Mouse (Mus musculus): ENCODE measurements at regions not wholly inside any gene's neighbourhood (a gene's known extent, or its start where the extent isn't known, plus 50 kb on each side); places are given as distances from the start of the nearest gene placed in this dataset.

DNA sequence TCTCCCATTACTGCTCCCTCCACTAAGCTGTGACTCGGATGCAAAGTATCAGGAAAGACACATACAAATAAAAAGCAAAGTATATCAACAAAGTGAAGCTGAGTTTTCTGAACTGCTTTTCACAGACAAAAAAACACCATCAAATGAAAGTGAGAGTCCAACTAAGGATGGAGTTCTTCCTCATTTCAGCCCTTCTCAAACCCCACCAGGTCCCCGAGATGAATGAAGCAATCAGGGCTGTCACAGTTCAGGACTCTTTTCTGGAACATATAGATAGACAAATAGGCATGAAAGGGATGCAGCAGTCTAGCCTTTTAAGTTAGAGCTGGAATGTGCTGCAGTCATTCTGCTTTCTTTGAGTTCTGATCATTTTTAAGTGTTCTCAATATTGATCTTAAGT lies 142.6 kb downstream of the Fzd1 start:
- ATAC-seq (ENCODE audit: poor library complexity, severe bottlenecking): peak; percentile 86

DNA sequence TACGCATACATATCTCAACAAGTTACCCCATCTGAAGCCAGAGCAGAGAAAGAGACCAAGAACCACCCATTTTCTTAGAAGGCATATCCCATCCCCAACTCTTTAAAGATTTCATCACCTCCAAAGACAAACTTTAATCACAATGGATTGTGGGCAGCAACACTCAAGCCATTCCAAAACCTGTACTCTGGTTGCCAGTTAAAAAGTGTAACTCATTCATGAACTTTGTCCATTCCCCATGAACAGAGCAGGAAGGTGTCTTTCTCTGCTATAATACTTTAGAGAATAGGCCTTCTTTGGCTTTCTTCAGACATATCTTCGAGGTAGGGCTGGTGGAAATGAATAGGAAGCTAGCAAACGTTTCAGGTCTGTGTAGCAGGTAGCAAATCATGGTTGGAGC lies 160.4 kb downstream of the Fzd1 start:
- ATAC-seq (ENCODE audit: poor library complexity, severe bottlenecking): no peak

DNA sequence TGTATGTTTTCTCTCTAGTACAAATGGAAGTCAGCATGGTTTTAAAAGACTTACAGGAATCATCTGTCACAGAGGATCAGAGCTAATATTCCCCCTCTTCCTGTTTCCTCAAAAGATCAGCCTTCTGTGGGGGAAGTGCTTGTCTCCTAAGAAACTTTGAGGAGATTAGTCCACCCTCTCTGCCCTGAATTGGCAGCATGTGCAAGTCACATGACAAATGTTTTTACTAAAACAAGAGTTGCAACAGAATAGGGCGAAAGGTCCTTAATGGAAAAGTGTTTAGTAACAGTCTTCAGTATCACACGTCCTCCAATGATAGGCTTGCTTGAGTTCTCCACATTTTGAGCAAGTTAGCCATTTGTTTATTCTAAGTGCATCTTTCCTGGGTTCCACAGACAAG lies 162.8 kb downstream of the Fzd1 start:
- peak; percentile 40; the same call in 1 of the 2 replicates for ATAC-seq (ENCODE audit: poor library complexity, severe bottlenecking)

DNA sequence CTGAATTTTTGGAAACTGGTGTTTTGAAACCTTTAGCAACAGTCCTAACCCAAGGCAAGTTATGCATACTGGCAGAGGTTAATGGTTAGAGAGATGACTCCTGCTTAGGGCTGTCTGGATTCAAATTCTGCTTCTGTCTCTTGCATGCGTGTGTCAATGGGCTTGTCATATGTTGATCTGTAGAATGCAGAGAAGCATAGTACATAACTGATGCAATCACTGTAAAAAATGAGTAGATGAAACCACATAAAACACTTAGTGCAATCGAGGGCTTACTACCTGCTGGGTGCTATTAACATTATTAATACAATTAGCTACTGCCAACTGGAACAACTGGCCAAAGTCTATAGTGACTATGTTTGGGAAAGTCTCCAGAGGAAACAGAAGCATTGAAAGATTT lies 163.3 kb downstream of the Fzd1 start:
- ATAC-seq (ENCODE audit: poor library complexity, severe bottlenecking): no peak

GRCm38 (mm10) chr5:4593638-4594381 lies 164.0 kb downstream of the Fzd1 start:
- ATAC-seq (ENCODE audit: poor library complexity, severe bottlenecking): no peak

- no peak for ATAC-seq (ENCODE audit: poor library complexity, severe bottlenecking)
Measured at GRCm38 (mm10) chr5:4591721-4592120, 166.1 kb downstream of the Fzd1 start.

- ATAC-seq (ENCODE audit: poor library complexity, severe bottlenecking): peak; percentile 51
Measured at GRCm38 (mm10) chr5:4582702-4583475, 174.9 kb downstream of the Fzd1 start.

GRCm38 (mm10) chr5:4580185-4580839 lies 177.5 kb downstream of the Fzd1 start:
- no peak for ATAC-seq (ENCODE audit: poor library complexity, severe bottlenecking)

DNA sequence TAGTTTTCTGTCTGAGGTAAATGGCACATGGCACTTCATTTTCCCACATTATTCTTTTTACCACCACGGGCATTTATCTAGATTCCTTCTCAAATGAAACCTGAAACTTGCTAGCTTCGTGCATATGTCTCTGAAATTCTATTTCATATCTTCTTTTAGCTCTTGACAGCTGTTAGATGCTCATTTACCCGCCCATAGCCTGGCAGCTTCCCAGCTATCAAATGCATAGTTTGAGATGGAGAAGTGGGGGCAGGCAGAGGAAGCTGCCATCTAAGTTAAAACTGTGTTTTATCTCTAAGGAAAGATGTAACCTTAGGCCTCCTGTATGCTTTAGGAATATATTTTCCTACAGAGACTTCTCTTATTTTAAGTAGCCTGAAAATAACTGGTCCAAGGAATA lies 179.0 kb downstream of the Fzd1 start:
- no peak for ATAC-seq (ENCODE audit: poor library complexity, severe bottlenecking)

GRCm38 (mm10) chr5:4577179-4577578 lies 180.7 kb downstream of the Fzd1 start:
- no peak for ATAC-seq (ENCODE audit: poor library complexity, severe bottlenecking)

GRCm38 (mm10) chr5:4563862-4564261 lies 194.0 kb downstream of the Fzd1 start:
- ATAC-seq (ENCODE audit: poor library complexity, severe bottlenecking): no peak

GRCm38 (mm10) chr5:4561661-4562060 lies 196.2 kb downstream of the Fzd1 start:
- no peak for ATAC-seq (ENCODE audit: poor library complexity, severe bottlenecking)

DNA sequence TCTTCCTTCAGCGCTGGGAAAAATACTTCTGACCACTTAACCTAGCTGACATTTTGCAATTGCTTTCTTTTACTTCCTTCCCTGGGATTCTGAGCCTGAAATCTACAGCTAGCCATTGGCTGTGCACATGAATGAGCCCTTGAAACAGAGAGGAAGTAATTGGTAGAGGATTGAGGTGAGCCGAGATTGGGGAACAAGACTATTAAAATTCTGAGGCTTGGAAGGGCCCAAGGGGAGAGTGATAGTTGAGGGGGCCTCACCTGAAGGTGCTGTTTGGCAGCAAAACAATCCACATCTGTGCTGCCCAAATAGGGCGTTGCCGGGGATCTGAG lies 196.7 kb downstream of the Fzd1 start:
- peak; percentile 60 for ATAC-seq (ENCODE audit: poor library complexity, severe bottlenecking)

- no peak for ATAC-seq (ENCODE audit: poor library complexity, severe bottlenecking)
Measured at GRCm38 (mm10) chr5:4560370-4561138, 197.3 kb downstream of the Fzd1 start.

GRCm38 (mm10) chr5:4554972-4555371 lies 202.9 kb downstream of the Fzd1 start:
- no peak for ATAC-seq (ENCODE audit: poor library complexity, severe bottlenecking)

DNA sequence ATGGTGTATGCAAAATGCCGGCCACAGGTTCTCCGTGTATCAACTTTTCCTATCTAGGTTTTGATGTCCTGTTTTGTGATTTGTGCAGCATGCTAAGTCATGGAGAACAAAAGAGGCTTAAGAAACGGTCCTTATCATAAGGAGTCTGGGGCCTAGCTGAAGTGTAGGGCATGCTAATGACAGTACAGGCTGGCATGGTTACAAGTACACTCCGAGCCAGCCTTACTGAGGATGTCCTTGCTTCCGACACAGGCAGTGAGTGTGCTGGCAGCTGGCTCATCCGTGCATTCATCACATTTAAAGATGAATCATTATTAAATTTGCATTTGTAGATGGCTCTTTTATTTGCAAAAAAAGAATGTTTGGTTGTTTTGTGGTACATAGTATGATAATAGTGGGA lies 219.3 kb downstream of the Fzd1 start:
- ATAC-seq (ENCODE audit: poor library complexity, severe bottlenecking): no peak

GRCm38 (mm10) chr5:4536790-4537189 lies 221.0 kb downstream of the Fzd1 start:
- peak; percentile 77 for ATAC-seq (ENCODE audit: poor library complexity, severe bottlenecking)

DNA sequence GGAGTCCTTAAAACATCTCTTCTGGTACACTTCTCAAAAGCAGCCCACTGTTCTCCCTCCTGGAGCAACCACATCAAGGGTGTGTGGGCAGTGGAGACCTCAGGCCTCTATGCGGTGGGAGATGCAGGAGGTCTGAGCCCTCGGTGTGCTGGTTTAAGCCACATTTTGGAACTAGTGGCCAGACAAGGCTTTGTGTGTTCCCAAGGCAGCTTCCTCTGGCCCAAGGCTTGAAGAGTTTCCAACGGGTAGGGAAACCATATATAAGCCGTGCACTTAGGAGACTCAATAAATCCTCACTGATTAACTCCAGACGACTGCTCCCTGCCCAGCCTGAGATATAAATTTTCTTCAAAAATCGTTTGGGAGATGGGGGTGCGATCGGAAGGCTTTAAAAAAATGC lies 221.9 kb downstream of the Fzd1 start:
- no peak for ATAC-seq (ENCODE audit: poor library complexity, severe bottlenecking)

DNA sequence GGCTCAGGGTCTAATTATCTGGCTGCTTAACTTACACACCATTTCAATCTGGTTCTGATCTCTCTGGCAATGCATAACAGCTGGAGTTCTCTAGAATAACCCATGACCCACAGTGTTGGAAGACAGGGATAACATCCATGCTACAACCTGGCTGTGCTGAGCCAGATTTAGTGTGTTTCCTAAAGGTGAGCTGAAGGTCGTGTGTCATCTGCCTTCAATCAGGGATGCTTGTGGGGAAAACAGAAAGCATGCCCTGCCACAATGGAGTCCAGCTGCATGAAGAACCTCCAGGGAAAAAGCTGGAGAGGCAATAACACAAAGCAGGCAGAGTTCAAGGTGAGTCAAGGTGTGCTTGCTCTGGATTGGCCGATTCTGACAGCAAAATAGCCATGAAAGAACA lies 223.3 kb downstream of the Fzd1 start:
- no peak for ATAC-seq (ENCODE audit: poor library complexity, severe bottlenecking)

GRCm38 (mm10) chr5:4530236-4531067 lies 227.4 kb downstream of the Fzd1 start:
- ATAC-seq (ENCODE audit: poor library complexity, severe bottlenecking): peak; percentile 83

All from megakaryocyte, adult 5-6 weeks (primary cell).